Mouse (Mus musculus): ENCODE data around the gene Fign. TPM values are rescaled to one million over a fixed set of nuclear protein-coding genes. Genes with fewer than 3 reads are reported as not detected.

Fign gene
- polyA plus RNA-seq, 1 experiment from 2014 or later, result 7.4 TPM

GRCm38 (mm10) chr2:64075873-64076272 is 22.0 kb downstream of the Fign start:
- Histone ChIP-seq H3K9me3 (replicated peaks; ENCODE audit: control insufficient read depth, low read length) (no peaks in the 10 kb centered on the region), H3K4me2 (ENCODE audit: low read length) (peak overlapping the region; percentile 46), H3K9ac (ENCODE audit: low read length) (0 out of 2 replicates have a peak overlapping the region, but pooled peaks have one; percentile 32), H3K4me1 (ENCODE audit: control insufficient read depth, insufficient read depth, low read length) (peaks cover 42% of the 10 kb centered on the region), H3K27me3 (replicated peaks; ENCODE audit: control insufficient read depth, insufficient read depth, low read length) (peaks cover 7% of the 10 kb centered on the region; the same call in 1 of the 2 replicates), H3K36me3 (ENCODE audit: control insufficient read depth, insufficient read depth, low read length) (no peaks in the 10 kb centered on the region), H3K27ac (ENCODE audit: low read depth, low read length) (no peak overlapping the region), H3K4me3 (ENCODE audit: low read depth, low read length) (no peak overlapping the region)
- 14% methylated on average over 6 of the region's 6 CpGs for whole genome bisulfite sequencing
- DNase-seq (ENCODE audit: low spot score) (peak; percentile 55), ATAC-seq (no peak)

- Histone ChIP-seq H3K4me3 (ENCODE audit: low read depth, low read length) (0 out of 2 replicates have a peak overlapping the region, but pooled peaks have one; percentile 5), H3K9ac (ENCODE audit: low read length) (peak overlapping the region; percentile 40), H3K36me3 (ENCODE audit: control insufficient read depth, insufficient read depth, low read length) (no peaks in the 10 kb centered on the region), H3K4me2 (ENCODE audit: low read length) (peak overlapping the region; percentile 46), H3K27me3 (replicated peaks; ENCODE audit: control insufficient read depth, insufficient read depth, low read length) (peaks cover 7% of the 10 kb centered on the region; the same call in 1 of the 2 replicates), H3K9me3 (replicated peaks; ENCODE audit: control insufficient read depth, low read length) (no peaks in the 10 kb centered on the region), H3K27ac (ENCODE audit: low read depth, low read length) (no peak overlapping the region), H3K4me1 (ENCODE audit: control insufficient read depth, insufficient read depth, low read length) (peaks cover 39% of the 10 kb centered on the region)
- 18% methylated on average over 17 of the region's 17 CpGs for WGBS
- peak; percentile 32; the same call in 1 of the 2 replicates for ATAC-seq
- peak; percentile 38 for DNase-seq (ENCODE audit: low spot score)
Measured at GRCm38 (mm10) chr2:64074602-64075389, 23.0 kb downstream of the Fign start.

- ATAC-seq, result no peak
- H3K4me3 ChIP-seq (ENCODE audit: low read depth, low read length), result no peak overlapping the region
- no peak overlapping the region for H3K27ac ChIP-seq (ENCODE audit: low read depth, low read length)
- no peaks in the 10 kb centered on the region for H3K36me3 ChIP-seq (ENCODE audit: control insufficient read depth, insufficient read depth, low read length)
- 15% methylated on average over 4 of the region's 4 CpGs for WGBS
- H3K9ac ChIP-seq (ENCODE audit: low read length), result no peak overlapping the region
- H3K4me1 ChIP-seq (ENCODE audit: control insufficient read depth, insufficient read depth, low read length), result peaks cover 32% of the 10 kb centered on the region
- H3K4me2 ChIP-seq (ENCODE audit: low read length), result no peak overlapping the region
- no peak for DNase-seq (ENCODE audit: low spot score)
- peaks cover 4% of the 10 kb centered on the region; the same call in 1 of the 2 replicates for H3K27me3 ChIP-seq (replicated peaks; ENCODE audit: control insufficient read depth, insufficient read depth, low read length)
- no peaks in the 10 kb centered on the region for H3K9me3 ChIP-seq (replicated peaks; ENCODE audit: control insufficient read depth, low read length)
Measured at GRCm38 (mm10) chr2:64072158-64072557, 25.7 kb downstream of the Fign start.

GRCm38 (mm10) chr2:64069950-64070695 is 27.7 kb downstream of the Fign start:
- no peak for ATAC-seq
- Histone ChIP-seq H3K9me3 (replicated peaks; ENCODE audit: control insufficient read depth, low read length) (no peaks in the 10 kb centered on the region), H3K4me3 (ENCODE audit: low read depth, low read length) (no peak overlapping the region), H3K9ac (ENCODE audit: low read length) (no peak overlapping the region), H3K27me3 (replicated peaks; ENCODE audit: control insufficient read depth, insufficient read depth, low read length) (no peaks in the 10 kb centered on the region), H3K36me3 (ENCODE audit: control insufficient read depth, insufficient read depth, low read length) (no peaks in the 10 kb centered on the region), H3K27ac (ENCODE audit: low read depth, low read length) (no peak overlapping the region), H3K4me1 (ENCODE audit: control insufficient read depth, insufficient read depth, low read length) (peaks cover 20% of the 10 kb centered on the region), H3K4me2 (ENCODE audit: low read length) (no peak overlapping the region)
- WGBS, result 92% methylated on average over 10 of the region's 10 CpGs
- DNase-seq (ENCODE audit: low spot score), result no peak

GRCm38 (mm10) chr2:64065511-64065910 is 32.3 kb downstream of the Fign start:
- ATAC-seq (peak; percentile 82), DNase-seq (ENCODE audit: low spot score) (peak; percentile 56)
- Histone ChIP-seq H3K36me3 (ENCODE audit: control insufficient read depth, insufficient read depth, low read length) (no peaks in the 10 kb centered on the region), H3K27me3 (replicated peaks; ENCODE audit: control insufficient read depth, insufficient read depth, low read length) (no peaks in the 10 kb centered on the region), H3K4me3 (ENCODE audit: low read depth, low read length) (no peak overlapping the region), H3K9ac (ENCODE audit: low read length) (no peak overlapping the region), H3K4me2 (ENCODE audit: low read length) (no peak overlapping the region), H3K9me3 (replicated peaks; ENCODE audit: control insufficient read depth, low read length) (no peaks in the 10 kb centered on the region), H3K4me1 (ENCODE audit: control insufficient read depth, insufficient read depth, low read length) (peaks cover 5% of the 10 kb centered on the region; the same call in 1 of the 2 replicates), H3K27ac (ENCODE audit: low read depth, low read length) (no peak overlapping the region)
- 4% methylated on average over 4 of the region's 4 CpGs for WGBS

GRCm38 (mm10) chr2:64059477-64059876 is 38.4 kb downstream of the Fign start:
- Histone ChIP-seq H3K4me1 (ENCODE audit: control insufficient read depth, insufficient read depth, low read length) (no peaks in the 10 kb centered on the region), H3K9ac (ENCODE audit: low read length) (no peak overlapping the region), H3K36me3 (ENCODE audit: control insufficient read depth, insufficient read depth, low read length) (no peaks in the 10 kb centered on the region), H3K9me3 (replicated peaks; ENCODE audit: control insufficient read depth, low read length) (no peaks in the 10 kb centered on the region), H3K4me2 (ENCODE audit: low read length) (no peak overlapping the region), H3K4me3 (ENCODE audit: low read depth, low read length) (no peak overlapping the region), H3K27ac (ENCODE audit: low read depth, low read length) (no peak overlapping the region), H3K27me3 (replicated peaks; ENCODE audit: control insufficient read depth, insufficient read depth, low read length) (0 out of 2 replicates have a peak, but pooled peaks cover 2% of the 10 kb centered on the region)
- DNase-seq (ENCODE audit: low spot score) (no peak), ATAC-seq (no peak)
- WGBS, result 83% methylated on average over 5 of the region's 5 CpGs

- no peak for DNase-seq (ENCODE audit: low spot score)
- no peak overlapping the region for H3K4me2 ChIP-seq (ENCODE audit: low read length)
- no peaks in the 10 kb centered on the region for H3K27me3 ChIP-seq (replicated peaks; ENCODE audit: control insufficient read depth, insufficient read depth, low read length)
- H3K9ac ChIP-seq (ENCODE audit: low read length), result no peak overlapping the region
- 91% methylated on average over 2 of the region's 2 CpGs for WGBS
- H3K9me3 ChIP-seq (replicated peaks; ENCODE audit: control insufficient read depth, low read length), result no peaks in the 10 kb centered on the region
- no peak overlapping the region for H3K27ac ChIP-seq (ENCODE audit: low read depth, low read length)
- no peaks in the 10 kb centered on the region for H3K36me3 ChIP-seq (ENCODE audit: control insufficient read depth, insufficient read depth, low read length)
- no peaks in the 10 kb centered on the region; the same call in 1 of the 2 replicates for H3K4me1 ChIP-seq (ENCODE audit: control insufficient read depth, insufficient read depth, low read length)
- H3K4me3 ChIP-seq (ENCODE audit: low read depth, low read length), result no peak overlapping the region
- ATAC-seq, result no peak
Measured at GRCm38 (mm10) chr2:64048142-64048541, 49.7 kb downstream of the Fign start.

GRCm38 (mm10) chr2:64043099-64043498 is 54.7 kb downstream of the Fign start:
- H3K4me3 ChIP-seq (ENCODE audit: low read depth, low read length), result no peak overlapping the region
- peaks cover 6% of the 10 kb centered on the region for H3K4me1 ChIP-seq (ENCODE audit: control insufficient read depth, insufficient read depth, low read length)
- no peak overlapping the region for H3K9ac ChIP-seq (ENCODE audit: low read length)
- WGBS, result 22% methylated on average over 3 of the region's 3 CpGs
- 0 out of 2 replicates have a peak, but pooled peaks have one; percentile 23 for ATAC-seq
- no peaks in the 10 kb centered on the region for H3K36me3 ChIP-seq (ENCODE audit: control insufficient read depth, insufficient read depth, low read length)
- H3K27ac ChIP-seq (ENCODE audit: low read depth, low read length), result no peak overlapping the region
- no peaks in the 10 kb centered on the region for H3K9me3 ChIP-seq (replicated peaks; ENCODE audit: control insufficient read depth, low read length)
- no peaks in the 10 kb centered on the region for H3K27me3 ChIP-seq (replicated peaks; ENCODE audit: control insufficient read depth, insufficient read depth, low read length)
- DNase-seq (ENCODE audit: low spot score), result peak; percentile 84
- no peak overlapping the region for H3K4me2 ChIP-seq (ENCODE audit: low read length)
